Mouse (Mus musculus) cerebellum, adult 2 months (tissue): ENCODE measurements at regions not wholly inside any gene's neighbourhood (a gene's known extent, or its start where the extent isn't known, plus 50 kb on each side); places are given as distances from the start of the nearest gene placed in this dataset.

Experiments used
- CTCF ChIP-seq: fragments of 200-500 bp; IDR thresholded peaks from 2 replicates; pipeline ENCODE4 v1.5.1; 2011; ENCODE audit warnings: low read depth, mild to moderate bottlenecking, control low read depth, low read length, moderate library complexity, borderline replicate concordance; ENCODE audit not compliant: insufficient read depth
- POLR2A ChIP-seq: fragments of 200-500 bp; IDR thresholded peaks from 2 replicates; pipeline ENCODE4 v1.6.1; 2011; ENCODE audit warnings: low read length, control low read depth, borderline replicate concordance; ENCODE audit not compliant: insufficient read depth

GRCm38 (mm10) chr14:71254207-71254606 is 654.6 kb upstream of the Fam160b2 start:
- TF ChIP-seq POLR2A, result no peak
- no peak for TF ChIP-seq CTCF
